Mouse (Mus musculus) cerebellum, adult 9-10 months (tissue): Measurements from ENCODE around the gene Sdad1.
"Not testable (repeated sequence)": the region's sequence is repeated elsewhere in the genome, so short reads cannot be mapped to it uniquely, and the experiment has no call there.

Source experiments
- DNase-seq: peaks from one replicate; pipeline ENCODE4 v3.0.0; 2022

Sdad1 gene

DNA sequence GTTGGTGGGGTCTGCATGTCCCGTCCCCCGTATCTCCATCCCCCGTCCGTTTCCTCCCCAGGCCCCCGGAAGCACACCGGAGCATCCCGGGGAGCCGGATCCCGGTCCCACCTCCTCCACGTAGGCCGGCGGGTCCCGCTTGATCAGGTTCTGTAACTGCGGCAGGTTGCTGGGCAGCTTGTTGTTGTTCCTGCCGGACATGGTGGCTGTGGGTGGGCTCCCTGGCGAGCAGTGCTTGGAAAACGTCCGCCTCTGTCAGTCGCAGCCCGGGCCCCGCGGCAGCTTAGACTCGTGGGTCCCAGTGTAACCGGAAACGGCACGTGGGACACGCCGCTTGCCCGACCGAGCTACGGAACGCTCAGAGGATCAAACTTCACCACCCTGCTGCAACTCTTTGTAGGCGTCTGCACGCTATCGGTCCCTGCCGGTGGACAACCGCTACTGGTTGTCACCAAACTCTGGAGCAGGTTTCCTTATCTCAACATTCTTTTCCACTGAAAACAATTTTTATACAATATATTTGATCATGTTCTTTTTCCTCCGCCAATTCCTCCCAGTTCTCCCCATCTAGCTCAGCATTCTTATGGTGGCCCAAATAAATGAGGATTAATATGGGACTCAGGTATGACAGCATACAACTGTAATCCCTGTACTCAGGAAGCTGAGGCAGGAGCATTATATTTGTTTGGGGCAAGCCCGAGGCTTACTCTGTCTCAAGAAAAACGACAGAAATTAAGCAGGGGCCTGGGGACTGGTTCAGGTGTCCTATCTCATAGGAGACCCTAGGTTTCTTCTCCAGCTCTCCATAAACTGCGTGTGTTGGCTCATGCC, at the start of gene Sdad1:
Gene Sdad1 (minus strand): TSS at position 799 of the 831 bp plus-strand sequence.
- peak; percentile 92 for DNase-seq

DNA sequence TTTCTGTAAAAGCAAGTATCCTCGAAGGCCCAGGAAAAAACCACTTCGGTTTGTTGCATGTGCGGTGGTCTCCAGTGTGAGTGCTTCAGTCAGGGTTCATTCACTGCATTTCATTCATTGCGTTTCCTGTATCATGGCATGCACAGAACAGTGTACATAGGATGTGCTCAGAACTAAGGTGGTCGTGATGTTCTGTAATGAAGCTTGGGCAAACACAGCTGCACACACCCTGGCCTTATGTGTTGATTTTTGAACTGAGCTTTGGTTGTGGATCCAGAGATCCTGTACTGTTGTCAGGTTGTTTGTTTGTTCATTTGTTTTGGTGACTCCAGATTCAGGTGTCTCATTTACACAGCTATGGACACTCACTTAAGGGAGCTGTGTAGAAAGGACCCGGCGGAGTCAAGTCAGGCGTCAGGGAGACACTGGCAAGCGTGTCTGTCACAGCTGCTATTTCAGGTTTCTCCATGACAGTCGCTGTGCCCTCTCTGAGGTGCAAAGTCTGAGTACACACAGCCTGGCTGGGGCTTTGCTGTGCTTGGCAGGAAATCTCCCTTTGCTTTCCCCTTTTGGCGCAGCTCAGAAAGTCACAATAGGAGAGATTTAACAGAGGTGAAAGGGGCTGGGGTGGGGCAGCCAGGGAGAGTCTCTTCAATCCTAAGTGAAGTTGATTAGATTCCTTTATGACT, 48.6 kb upstream of the Sdad1 start:
- no peak for DNase-seq

DNA sequence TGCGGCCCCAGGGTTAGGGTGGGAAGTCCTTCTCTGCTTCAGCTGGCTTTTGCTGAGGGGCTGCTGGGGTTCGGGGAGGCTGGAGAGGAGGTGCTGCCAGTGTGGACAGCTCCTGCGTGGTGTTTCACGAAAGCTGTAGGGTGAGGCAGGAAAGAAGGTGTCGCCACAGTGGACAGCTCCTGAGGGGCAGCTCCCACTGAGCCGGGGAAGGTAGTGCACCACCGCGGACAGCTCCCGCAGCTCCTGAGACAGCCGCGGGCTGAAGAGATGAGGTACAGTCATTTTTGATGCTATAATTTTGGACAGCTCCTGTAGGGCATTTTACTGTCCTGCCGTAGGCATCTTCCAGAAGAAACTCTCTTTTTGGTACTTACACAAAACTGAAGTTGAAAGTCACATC, 47.8 kb upstream of the Sdad1 start:
- DNase-seq, result no peak

DNA sequence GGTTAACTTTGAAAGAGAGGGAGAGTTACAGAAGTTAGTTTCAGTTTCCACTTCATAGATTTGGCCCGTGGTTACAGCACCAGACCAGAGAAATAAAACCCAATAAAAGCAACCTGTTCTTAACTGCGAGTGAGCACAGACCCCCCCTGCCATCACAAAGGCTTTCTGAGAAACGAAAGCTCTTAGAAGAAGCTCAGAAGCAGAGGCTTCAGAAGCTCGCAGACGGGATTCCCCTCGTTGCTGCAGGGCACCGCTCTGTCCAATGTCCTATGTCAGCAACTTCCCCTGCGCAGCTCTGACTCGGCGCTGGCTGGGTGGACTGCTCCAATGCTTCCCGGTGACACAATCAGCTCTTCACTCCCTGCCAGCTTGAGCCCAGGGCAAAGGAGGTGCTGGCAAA, 43.2 kb upstream of the Sdad1 start:
- no peak for DNase-seq

DNA sequence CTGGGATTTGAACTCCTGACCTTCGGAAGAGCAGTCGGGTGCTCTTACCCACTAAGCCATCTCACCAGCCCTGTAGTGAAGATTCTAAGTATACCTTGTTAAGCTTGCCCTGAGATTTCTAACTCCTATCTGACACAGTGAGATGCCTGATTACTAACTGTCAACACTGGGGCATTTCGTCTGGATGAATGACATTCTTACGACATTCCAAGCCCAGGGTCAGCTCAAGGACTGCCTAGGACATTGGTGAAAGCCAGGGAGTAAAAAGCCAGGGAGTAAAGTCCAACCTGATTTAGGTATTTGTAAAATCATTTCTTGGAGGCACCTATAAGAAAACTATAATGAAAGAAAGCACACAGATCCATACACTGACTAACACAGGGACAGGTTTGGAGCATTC, 42.4 kb upstream of the Sdad1 start:
- DNase-seq, result not testable (repeated sequence)

DNA sequence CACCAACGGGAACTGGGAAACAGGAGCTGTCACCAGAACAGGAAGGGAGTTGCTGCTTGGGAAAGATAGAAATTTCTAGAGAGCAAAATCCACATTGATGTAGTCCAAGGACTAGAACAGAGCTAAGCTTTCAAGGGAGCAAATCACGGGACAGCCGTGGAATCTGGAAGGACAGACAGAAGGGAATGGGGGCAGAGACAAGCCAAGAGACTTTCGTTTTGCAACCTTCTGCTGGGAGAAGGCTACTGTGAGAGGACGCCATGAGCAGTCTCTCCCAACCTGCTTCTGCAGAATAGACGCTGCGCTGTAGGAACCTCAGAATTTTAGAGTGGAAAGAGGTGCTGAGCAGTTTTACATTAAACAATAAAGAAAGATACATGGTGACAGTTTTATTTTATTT, 39.5 kb upstream of the Sdad1 start:
- no peak for DNase-seq

DNA sequence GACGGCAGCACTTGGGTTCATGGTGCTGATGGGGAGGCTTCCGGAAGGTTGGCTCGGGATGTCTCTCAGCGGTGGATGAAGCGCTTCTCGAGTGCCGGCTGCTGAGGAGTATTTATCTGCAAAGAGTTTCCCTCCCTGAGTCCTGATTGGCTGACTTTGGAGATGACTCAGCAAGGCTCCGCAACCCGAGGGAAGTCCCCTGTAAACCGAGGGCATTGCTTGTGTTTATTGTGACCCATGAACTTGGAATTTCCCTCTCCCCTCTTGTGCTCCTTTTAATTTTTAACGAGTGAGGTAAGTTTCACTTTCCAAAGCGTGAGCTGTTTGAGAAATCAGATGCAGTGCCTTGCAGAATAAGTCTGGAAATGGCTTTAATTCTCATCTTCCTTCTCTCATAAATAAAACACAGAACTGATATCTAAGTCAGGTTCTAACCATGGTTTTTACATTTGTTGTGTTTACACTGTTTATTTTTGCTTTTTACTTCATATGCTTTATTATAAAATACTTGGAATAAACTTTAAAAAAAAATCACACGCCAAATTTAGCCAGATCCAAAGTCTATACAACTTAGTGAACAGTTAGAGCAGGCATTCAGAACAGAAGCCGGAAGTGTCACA, 38.6 kb upstream of the Sdad1 start, which contains the start of gene Cxcl10:
Gene Cxcl10 (minus strand): TSS at position 96 of the 620 bp plus-strand sequence.
- no peak for DNase-seq

DNA sequence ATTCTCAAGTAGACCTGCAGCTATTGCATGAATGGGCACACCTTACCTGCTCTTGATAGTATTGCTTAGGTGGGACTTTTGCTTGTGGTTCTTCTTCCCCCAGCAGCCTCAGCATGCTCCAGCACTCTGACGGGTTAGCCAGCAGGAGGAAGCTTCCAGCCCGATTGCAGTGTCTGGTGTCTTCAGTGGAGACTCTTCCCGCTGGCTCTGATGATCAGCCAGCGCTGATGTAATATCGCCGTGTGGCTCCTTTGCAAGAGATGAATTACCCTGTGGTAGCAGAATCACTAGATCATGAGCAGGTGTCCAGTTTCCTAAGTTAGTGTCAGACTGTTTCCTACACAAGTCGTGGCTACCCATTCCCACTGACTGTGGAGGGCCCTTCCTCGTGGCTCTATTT, 34.7 kb upstream of the Sdad1 start:
- no peak for DNase-seq

DNA sequence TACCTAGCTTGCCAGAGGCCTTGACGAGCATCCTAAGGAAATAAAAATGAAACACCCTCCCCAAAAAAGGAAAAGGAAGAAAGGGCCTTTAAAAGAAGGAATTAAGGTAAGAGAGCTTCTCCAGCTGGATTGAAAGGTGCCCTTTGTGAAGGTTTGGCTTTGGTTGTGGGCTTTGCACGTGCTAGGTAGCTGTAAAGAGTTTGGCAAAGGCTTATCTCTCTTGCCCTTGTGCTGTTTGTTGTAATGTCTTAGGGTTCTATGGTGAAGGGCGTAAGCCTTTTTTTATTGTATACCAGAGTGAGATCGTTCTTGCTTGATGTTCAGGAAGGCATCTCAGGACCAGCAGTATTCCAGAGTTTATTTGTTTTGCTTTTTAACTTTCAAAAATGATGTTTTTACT, 30.3 kb upstream of the Sdad1 start:
- DNase-seq, result no peak

DNA sequence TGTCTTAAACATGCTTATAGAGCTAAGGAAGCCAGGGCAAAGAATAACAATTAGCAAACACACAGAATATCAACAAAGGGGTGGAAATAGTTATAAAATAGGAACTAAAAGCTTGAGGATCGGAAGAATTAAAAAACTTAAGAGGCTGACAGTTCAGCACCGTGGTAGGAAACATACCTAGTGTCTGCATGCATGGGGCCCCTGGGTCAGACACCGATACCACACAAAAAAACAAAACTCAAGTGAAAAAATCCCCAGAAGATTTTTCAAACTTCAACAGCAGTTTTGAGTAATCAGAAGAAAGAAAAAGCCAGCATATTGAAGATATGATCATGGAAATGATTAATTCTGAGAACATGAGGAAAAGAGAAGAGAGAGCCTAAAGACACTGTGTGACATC, 26.5 kb upstream of the Sdad1 start:
- DNase-seq, result no peak

DNA sequence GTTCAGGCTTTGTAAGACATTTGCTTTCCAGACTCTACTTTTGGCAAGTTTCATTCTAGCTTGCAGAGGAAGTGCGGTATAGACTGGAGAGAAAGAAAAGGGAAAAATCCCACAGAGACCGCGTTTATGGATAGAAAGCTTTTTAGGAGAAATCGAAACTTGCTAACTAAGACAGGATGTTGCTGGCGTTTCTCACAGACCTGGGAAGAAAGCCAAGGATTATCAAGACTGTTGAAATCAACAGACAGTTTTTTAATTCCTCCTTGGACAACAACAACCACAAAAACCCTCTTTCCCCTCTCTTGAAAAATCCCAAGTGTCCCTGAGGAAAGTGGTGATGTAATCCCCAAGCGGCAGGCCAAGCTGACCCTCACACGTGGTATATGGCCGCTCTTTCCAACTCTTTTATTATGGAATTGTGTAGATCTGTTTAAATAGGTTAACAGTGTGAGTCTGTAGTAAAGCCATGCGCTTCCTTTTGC, 22.1 kb upstream of the Sdad1 start:
- DNase-seq, result no peak

DNA sequence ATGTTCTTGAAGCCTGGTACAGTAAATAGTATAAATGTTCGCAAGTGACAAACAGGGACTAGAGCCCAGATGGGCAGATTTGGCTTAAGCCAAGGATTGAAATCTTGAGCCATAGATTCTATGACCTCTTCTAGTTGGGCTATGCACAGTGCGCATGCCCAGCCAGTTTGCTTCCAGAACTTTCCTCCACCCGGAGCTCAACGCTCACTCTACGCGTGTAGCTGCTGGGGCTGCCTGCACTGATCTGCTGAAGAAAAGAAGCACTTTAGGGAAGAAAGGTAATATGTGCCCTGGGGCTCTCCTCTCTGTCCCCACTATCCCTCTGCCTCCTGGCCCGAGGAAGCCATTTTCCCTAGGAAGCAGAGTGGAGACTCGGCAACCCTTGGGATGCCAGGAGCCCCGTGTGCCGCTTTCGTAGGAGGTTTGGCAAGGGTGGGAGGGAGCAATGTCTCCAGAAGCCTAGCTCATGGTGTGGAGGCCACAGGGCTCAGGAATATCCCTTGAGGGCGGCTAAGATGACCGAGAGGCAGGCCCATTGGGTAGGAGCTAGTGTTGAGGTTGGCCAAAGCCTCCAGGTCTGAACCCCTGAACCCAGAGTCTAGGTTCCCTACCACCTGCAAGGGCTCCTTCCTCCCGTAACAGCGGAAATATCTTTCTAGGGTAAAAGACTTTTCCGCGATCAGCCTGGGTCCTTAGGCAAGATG, 21.5 kb upstream of the Sdad1 start, which contains the start of gene Art3:
Gene Art3 (plus strand): TSS at position 193 of the 704 bp plus-strand sequence.
- DNase-seq, result no peak

DNA sequence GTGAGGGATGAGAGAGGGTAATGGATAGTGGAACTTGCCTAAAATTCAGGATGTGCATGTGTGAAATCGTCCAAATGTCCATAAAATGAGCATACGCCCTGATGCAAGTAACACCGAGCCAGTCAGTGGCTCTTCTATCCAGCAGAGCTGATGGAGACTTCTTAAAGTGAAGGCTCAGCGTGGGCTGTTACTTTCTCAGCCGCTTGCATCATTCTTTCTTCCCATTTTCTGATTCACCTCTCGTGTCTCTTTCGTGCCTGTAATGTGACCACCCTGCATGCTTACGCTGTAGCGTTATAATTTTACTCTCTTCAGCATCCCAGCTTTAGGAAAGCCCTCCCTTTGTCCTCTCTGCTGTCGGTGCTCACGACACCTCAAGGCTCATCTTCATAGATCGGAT, 20.8 kb upstream of the Sdad1 start:
- no peak for DNase-seq

DNA sequence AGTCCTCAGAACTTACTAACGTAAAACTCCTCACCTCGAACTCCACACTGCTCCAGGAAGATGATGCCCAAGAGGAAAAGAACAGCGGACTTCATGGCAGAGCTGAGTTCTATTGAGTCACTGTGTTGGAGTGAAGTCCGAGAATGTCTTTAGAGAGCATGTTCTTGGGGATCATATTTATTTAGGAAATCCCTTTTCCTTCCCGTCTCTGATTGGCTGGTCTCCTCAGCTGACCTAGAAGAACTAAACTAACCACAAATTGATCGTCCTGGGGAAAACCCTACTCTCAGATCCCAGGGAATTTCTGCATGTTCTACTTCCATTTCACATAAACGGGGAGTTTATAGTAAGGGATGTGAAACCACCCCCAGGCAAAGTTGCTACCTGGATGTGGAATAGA, 17.6 kb upstream of the Sdad1 start, which contains the start of gene Cxcl9:
Gene Cxcl9 (minus strand): TSS at position 151 of the 400 bp plus-strand sequence.
- DNase-seq, result no peak

DNA sequence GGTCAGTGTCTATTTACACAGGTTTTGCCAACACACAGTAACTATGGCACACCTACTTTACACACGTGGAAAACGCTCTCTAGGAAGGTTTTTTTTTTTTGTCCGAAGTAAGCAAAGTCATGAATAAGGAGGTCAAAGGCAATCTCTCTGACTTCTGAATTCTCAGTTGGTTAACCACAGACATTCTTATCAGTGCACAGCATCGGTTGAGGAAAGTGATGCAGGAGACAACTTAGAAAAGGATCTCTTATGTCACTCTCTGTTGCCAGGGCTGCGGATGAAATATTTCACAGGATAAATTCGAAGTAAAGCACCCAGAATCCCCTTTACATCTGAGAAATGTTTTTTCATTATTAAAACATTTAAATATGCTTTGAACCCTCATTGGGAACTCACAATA, 17.1 kb upstream of the Sdad1 start:
- DNase-seq, result no peak

DNA sequence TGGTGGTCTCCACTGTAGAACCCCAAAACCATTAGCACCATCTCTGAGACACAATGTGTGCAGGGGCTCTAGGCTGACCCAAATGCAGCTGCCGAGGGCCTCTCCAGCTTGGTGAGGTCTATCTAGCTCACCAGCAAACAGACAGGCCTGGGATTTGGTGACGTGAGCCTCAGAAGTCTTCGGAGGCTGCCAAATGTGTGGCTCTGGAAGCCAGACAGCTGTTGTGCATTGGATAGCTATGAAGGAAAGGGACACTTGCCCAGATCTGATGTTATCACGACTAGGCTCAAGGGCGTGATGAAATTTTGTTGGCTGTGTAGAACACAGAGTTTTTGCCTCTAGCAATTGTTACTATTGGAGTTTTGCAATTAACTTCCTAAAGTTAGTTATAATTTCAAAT, 13.0 kb upstream of the Sdad1 start:
- no peak for DNase-seq

DNA sequence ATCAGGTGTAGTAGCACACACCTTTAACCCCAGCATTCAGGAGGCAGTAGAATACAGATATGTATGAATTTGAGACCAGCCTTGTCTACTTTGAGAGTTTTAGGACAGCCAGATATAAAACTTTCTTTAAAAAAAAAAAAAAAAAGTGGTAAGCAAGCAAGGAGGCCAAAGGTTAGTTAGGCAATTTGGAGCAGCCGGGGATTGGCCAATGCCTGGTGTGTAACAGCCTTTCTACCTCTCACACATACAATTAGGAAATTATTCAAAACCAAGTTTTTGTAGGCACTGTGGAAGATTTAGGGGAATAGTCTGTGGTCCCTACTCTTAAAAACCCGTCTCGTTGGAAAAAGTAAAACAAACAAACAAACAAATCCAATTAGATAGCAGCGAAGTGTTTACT, 12.3 kb upstream of the Sdad1 start:
- no peak for DNase-seq

DNA sequence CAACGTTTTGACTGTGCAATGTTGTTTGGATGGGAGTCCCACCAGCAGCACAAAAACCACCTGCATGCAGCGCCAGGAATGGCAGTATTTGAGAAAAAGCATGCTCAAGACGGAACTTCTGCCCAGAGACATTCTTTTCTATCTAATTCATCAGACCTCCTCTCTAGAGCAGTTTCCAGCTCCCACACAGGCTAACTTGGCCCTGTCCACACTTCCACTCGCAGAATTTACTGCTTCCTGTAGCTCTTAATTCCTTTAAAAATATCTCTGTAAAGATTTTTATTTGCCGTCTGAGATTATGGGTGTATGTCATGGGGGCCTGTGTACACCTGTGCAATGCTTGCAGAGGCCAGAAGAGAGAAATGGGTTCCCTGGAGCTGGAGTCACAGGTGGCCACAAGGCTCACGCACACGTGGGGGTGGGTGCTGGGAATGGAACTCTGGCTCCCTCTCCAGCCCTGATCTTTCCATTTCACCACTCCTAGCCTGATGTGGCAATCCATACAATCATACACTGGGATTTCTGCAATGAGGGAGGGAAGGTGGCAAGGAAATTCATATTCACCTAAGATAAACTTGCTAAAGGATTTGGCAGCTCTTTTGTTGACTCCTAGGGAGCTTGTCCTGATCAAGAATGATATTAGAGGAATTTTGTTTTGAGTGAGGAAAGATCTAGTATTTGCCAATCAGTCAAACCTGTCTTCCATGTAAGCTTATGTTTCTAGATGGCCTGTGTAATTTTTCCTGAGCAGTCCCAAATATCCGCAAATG, 11.5 kb upstream of the Sdad1 start:
- DNase-seq, result no peak

DNA sequence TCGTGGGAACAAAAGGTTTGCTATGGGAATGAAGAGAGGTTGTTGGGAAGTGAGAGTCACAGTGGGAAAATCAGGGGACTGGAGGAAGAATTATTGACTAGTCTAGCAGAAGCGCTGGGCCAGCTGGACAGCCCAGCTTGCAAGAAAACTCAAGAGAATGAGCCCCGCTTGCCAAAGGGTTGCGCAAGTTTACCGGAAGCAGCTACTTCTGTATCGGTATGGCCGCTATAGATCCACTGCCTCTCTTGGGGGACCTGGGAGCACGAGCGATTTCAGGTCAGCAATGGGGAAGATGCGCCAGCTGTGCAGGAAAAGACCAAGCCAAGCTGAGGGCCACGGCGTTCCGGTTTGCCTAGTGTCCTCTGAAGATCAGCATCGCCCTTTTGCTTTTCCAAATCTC, 8.3 kb upstream of the Sdad1 start:
- DNase-seq, result no peak

DNA sequence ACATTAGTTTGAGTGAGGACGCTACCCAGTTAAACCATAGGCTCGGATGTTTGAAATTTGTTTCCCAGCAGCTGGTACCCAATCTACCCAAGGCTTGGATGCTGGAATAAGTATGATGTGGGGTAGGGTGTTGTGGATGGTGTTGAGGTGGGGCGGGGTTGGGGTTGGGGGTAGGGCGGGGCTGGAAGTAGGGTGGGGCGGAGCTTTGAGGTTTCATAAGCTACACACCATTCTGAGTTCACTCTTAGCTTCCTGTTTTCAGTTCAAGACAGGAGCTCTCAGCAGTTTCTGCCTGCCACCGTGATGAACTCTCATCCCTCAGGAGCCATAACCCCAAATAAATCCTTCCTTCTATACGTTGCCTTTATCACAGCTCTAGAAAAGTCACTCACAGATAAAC, 7.8 kb upstream of the Sdad1 start:
- no peak for DNase-seq

DNA sequence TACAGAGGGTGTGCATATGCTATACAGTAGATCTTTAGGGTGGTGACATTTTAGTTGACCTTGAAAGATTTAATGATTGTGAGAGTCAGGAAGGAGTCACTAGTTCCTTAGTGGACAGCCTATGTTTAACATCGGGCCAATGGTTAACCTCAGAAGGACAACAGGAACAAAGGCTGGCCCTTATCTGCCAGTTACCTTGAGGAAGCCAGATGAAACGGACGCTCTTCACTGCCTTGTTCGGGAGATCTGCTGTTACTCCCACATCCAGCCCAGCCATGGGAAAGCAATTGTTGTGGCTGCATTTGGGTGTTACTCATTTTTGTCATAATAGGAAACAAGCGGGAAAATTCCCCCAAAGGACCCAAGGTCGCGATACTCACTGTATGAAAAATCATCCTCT, 3.5 kb upstream of the Sdad1 start:
- DNase-seq, result no peak

DNA sequence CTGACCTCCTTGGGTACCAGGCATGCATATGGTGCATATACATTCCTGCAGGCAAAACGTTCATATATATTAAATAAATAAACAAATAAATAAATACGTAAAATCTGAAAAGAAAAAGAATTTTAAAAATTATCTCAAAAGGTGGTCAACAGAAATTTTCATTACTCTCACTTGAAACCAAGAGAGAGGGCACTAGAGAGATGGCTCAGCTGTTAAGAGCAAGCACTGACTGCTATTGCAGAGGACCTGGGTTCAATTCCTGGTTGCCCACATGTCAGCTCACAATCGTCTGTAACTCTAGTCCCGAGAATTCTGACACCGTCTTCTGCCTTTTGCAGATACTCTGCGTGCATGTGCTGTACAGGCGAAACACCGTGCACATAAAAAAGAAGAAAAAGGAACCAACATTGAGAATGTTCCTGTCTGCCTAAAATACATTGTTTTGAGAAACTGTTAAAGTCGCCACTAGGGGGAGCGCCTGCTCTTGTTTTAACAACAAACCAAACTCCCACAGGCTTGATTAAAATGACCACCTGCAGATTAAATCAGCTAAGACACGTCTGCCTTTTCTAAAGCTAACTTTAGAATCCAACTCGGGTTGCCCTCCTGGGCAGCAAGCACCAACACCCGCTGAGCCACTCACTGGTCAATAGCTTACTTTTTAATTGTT, 1.9 kb upstream of the Sdad1 start:
- peak; percentile 93 for DNase-seq
